Mouse (Mus musculus): ENCODE results near the gene Dyrk3. TPM values are rescaled to one million over a fixed set of nuclear protein-coding genes. Genes with fewer than 3 reads are reported as not detected.
A peak's percentile ranks its signal among the peaks of the same experiment; 100 is the strongest.
"Not testable (repeated sequence)": the region's sequence is repeated elsewhere in the genome, so short reads cannot be mapped to it uniquely, and the experiment has no call there.

The Dyrk3 gene
- total RNA-seq, 2 experiments from 2014 or later: 92.8 to 97.3 TPM

DNA sequence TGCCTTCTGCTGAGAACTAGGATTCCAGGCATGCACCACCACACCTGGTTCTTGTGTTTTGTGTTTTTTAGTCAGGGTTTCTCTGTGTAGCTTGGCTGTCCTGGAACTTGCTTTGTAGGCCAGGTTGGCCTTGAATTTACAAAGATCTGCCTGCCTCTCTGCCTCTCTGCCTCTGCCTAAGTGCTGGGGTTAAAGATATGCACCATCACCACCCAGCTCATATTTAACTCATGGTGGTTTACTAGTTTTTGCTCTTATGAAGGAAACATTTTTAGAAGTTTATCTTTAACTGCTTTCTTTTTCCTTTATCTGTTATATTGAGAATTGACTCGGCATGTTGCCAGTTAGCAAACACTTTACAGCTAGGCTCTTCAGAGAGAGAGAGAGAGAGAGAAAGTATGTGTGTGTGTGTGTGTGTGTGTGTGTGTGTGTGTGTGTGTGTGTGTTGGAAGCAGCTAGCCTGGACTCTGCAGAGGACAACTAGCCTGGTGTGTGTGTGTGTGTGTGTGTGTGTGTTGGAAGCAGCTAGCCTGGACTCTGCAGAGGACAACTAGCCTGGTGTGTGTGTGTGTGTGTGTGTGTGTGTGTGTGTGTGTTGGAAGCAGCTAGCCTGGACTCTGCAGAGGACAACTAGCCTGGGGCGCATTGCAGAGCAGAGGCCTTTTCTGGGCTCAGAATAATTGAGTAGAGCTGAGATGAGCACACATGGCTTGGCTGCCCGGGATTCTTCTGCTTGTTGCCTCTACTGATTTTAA, 21.6 kb upstream of the Dyrk3 start:
- ATAC-seq (replicated peaks; ENCODE audit: low FRiP score, poor library complexity, severe bottlenecking): peak; percentile 29; the same call in 1 of the 2 replicates

DNA sequence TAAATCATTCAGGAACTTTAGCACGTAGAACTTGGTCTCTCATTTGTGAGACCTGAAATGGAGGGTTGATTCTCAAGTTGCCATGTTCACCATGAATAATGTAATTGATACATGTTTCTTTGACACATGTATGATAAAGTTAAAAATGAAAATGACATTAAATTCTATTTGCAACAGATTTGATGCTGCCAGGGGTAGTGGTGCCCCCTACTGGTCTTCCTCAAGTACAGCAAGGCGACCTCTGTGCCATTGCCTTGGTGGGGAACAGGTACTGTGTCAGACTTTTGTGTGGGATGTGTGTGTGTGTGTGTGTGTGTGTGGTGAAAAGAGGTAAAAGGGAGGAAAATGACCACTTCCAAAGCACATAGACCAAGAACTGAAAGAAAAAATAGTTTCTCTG, 17.3 kb upstream of the Dyrk3 start:
- ATAC-seq (replicated peaks; ENCODE audit: low FRiP score, poor library complexity, severe bottlenecking): peak; percentile 67

DNA sequence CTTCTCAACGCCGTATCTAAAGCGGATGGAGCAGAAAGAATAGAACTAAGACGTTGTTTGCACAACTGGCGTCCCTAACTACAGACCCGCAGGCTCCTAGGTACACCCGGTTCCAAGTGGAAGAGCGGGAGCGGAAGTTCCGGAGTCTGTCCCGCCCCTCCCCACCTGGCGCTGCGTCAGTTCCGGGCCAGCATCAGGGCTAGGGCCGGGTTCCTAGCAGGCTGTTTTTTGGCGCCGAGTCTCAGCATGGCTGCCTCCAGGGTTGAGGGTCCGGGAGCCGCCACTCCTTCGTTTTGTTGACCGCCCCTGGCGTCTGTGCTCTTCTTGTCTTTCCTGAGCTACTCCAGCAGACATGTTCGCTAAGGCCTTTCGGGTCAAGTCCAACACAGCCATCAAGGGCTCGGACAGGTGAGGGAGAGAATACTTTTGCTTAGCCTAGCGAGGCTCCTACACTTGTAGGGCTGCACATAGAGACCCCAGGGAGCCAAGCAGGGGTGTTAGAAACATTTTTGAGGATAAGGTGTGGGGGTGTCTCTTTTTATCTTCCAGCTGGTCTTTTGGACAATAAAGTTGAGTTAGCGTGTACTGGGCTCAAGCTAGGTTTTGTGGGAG, 15.0 kb upstream of the Dyrk3 start, which contains the start of gene Eif2d:
Gene Eif2d, plus strand, starts transcription at position 164 of the 612 bp plus-strand sequence.
- peak; percentile 99 for ATAC-seq (replicated peaks; ENCODE audit: low FRiP score, poor library complexity, severe bottlenecking)

GRCm38 (mm10) chr1:131149496-131149895, 11.4 kb upstream of the Dyrk3 start:
- ATAC-seq (replicated peaks; ENCODE audit: low FRiP score, poor library complexity, severe bottlenecking): no peak

- ATAC-seq (replicated peaks; ENCODE audit: low FRiP score, poor library complexity, severe bottlenecking): no peak
Measured at GRCm38 (mm10) chr1:131146181-131146614, 8.1 kb upstream of the Dyrk3 start.

DNA sequence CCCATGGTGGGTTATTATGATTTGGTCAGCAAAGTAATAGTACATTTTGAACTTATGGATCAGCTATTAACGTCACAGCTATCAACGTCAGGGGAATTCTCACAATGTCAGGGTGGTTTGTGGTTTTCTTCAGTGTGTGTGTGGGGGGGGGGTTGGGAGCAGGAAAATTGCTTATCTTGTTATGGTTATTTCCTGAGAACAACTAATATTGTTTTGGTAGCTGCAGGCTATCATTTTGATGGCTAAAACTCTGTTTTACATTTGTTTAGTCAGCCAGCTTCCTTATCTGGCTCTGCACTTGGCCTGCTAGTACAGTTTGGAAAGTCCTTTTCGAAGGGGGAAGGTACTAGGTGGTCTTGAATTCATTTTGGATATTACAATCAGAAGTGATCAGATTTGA, 7.1 kb upstream of the Dyrk3 start:
- ATAC-seq (replicated peaks; ENCODE audit: low FRiP score, poor library complexity, severe bottlenecking): not testable (repeated sequence)

- no peak for ATAC-seq (replicated peaks; ENCODE audit: low FRiP score, poor library complexity, severe bottlenecking)
Measured at GRCm38 (mm10) chr1:131142472-131142871, 4.3 kb upstream of the Dyrk3 start.

DNA sequence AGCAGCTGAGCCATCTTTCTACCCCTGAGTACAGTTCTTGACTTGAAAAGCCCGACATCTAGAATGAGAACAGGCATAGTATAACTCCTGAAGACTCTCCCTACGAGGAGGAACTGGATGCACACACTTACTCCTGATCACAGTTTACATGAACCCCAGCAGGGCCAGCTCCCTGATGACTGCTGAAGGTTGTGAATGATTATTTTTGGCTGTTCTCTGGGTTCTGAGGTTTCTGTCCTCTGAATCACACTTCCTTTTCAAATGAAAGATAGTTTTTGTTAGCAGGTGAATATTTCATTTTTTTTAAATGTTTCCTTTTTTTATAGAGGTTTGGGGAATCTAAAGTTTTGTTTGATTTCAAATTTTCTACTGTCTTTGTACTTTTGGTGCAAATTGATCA, 3.3 kb upstream of the Dyrk3 start:
- no peak for ATAC-seq (replicated peaks; ENCODE audit: low FRiP score, poor library complexity, severe bottlenecking)

GRCm38 (mm10) chr1:131139102-131140095, 1.3 kb upstream of the Dyrk3 start:
- ATAC-seq (replicated peaks; ENCODE audit: low FRiP score, poor library complexity, severe bottlenecking): no peak

DNA sequence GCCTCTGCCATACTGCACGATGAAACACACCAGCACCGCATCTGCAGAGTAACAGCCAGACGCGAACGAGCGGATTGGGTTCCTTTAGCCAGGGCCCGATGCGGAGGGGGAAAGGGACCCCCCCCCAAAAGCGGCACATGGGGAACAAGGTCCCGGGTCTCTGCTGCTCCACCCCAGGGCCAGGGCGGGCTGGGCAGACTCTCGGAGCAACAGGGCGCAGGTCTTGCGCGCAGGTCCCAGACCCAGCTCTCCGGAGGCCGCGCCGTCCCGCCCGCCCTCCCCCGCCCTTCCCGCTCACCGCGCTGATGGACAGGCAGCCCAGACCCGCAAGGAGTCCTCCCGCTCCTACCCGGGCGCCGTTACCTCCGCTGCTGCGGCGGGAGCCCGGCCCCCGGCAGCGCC, 422 bp downstream of the Dyrk3 start:
- peak; percentile 19; the same call in 1 of the 2 replicates for ATAC-seq (replicated peaks; ENCODE audit: low FRiP score, poor library complexity, severe bottlenecking)

DNA sequence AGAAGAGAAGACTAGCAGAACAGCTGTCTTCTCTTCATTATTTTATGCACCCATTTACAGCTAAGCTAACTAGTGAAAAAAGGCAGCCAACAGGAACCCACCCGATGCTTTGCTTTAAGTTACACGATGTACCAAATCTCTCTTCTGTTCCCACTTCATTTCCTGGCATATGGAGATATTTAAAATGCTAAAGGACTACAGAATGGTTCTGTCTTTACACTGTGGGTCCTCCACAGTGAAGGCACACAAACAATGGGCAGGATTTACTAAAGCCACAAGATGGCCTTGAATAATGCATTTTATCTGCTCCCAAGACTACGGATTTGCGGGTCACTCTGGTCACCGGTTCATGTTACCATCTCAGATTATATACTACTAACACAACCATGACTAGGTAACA, 1.0 kb downstream of the Dyrk3 start:
- no peak for ATAC-seq (replicated peaks; ENCODE audit: low FRiP score, poor library complexity, severe bottlenecking)

GRCm38 (mm10) chr1:131135960-131136629, 2.0 kb downstream of the Dyrk3 start:
- ATAC-seq (replicated peaks; ENCODE audit: low FRiP score, poor library complexity, severe bottlenecking): peak; percentile 58

DNA sequence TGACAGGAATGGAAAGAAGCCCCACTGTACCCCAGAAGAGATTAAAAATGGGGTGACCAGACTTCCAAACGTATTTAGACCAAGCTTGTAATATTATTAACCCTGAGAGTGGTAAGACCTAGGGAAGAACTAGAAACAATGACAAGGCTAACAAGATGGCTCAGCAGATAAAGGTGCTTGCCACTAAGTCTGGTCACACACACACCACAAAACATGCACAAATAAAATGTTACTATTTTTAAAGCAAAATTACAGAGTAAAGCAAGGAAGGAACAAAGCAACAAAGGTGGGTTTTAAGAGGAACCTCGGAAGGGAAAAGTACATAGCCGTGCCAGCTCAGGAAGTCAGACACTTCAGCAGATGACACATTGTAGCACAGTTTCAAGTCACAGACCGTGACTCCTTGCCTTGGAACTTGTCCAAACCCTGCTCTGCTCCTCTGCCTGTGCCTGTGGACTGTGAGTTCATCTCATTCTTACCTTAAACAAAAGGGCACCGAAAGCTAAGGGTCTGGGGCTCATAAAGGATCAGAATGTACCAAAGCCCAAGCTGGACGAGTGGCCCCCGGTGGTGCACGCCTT, 3.1 kb downstream of the Dyrk3 start:
- peak; percentile 34; the same call in 1 of the 2 replicates for ATAC-seq (replicated peaks; ENCODE audit: low FRiP score, poor library complexity, severe bottlenecking)

DNA sequence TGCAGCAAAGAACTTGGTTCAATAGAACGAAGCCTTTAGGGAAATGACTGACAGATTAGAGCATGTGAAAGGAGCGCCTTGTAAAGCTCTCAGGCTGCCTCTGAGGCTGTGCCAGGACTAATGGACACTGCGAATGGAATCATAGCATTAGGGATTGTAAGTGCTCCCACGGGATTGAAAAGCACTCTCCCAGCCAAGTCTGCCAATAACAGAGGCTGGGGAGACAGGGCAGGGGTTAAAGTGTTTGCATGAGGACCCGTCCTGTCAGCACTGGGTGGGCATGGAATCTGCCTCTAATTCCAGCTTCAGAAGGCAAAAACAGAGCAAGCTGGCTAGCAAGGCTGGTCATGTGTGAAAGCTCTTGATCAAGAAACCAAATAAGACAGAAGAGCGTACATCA, 3.9 kb downstream of the Dyrk3 start:
- no peak for ATAC-seq (replicated peaks; ENCODE audit: low FRiP score, poor library complexity, severe bottlenecking)

- ATAC-seq (replicated peaks; ENCODE audit: low FRiP score, poor library complexity, severe bottlenecking): peak; percentile 83
Measured at GRCm38 (mm10) chr1:131125987-131126744, 12.0 kb downstream of the Dyrk3 start.

DNA sequence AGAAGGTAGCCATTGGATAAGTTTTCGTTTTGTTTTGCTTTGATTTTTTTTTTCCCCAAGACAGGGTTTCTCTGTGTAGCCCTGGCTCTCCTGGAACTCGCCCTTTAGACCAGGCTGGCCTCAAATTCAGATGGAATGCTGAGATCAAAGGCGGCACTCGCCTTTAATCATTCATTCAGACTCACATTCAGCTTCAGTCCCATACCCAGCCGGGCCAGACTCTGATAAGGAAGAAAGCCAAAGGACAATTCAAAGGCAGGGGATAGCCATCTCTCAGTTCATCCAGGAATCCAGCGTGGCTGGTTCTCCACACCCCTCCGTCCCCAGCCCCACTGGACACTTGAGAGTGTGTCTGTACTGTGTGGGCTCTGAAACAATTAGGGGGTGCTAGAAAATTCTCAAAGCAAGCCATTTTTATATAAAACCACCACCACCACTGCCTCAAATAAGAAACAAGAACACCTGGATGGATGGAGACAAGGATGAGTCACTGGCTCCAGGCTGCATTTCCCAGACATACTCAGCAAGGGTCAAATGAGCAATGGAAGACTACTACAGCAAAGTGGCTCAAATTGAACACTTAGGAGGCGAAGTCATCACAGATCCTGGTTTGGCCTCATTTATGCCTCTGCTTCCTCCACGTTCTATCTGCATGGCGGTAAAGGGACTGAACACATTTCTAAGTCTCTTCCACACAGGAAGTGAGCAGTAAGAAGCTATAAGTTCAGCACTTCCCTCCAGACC, 14.4 kb downstream of the Dyrk3 start:
- ATAC-seq (replicated peaks; ENCODE audit: low FRiP score, poor library complexity, severe bottlenecking): no peak

DNA sequence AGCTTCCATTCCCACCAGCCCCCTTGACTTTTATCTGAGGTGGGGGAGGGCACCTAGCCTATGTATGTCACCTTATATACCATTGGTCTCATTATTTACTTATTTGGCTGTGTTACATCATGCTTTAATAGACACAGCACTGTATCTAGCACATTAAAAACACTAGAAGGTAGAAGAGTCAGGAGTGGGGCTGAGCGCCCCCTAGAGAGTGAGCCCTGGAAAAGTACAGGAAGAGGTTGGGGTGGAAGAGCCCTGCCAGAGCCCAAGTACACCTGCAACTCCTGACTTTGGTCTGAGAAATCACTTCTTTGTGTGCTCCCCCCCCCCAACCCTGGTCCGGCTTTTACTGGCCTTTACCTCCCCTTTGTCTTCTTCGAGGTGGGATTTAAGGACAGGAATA, 16.2 kb downstream of the Dyrk3 start:
- 0 out of 2 replicates have a peak, but pooled peaks have one; percentile 26 for ATAC-seq (replicated peaks; ENCODE audit: low FRiP score, poor library complexity, severe bottlenecking)

- peak; percentile 87 for ATAC-seq (replicated peaks; ENCODE audit: low FRiP score, poor library complexity, severe bottlenecking)
Measured at GRCm38 (mm10) chr1:131119026-131119425, 19.1 kb downstream of the Dyrk3 start.

Data from erythroblast, adult 5-6 weeks (primary cell).